Mouse (Mus musculus) brain, embryonic 14.5 days (tissue): ENCODE measurements around the gene Sumo2.

ENCODE experiments used
- CTCF ChIP-seq: fragments of 200-500 bp; IDR thresholded peaks from 2 replicates; pipeline ENCODE4 v1.5.1; 2012; ENCODE audit warnings: inconsistent platforms, mild to moderate bottlenecking, moderate library complexity, borderline replicate concordance; ENCODE audit not compliant: insufficient read depth, insufficient read length; ENCODE audit errors: extremely low read depth
- POLR2A ChIP-seq: fragments of 200-500 bp; IDR thresholded peaks from 2 replicates; pipeline ENCODE4 v1.6.1; 2012; ENCODE audit warnings: mild to moderate bottlenecking, inconsistent platforms, borderline replicate concordance; ENCODE audit not compliant: poor library complexity, insufficient read depth, insufficient read length, severe bottlenecking; ENCODE audit errors: extremely low read depth

- no peak for TF ChIP-seq CTCF
- no peak for TF ChIP-seq POLR2A
Observed at GRCm38 (mm10) chr11:115485155-115485554, 50.9 kb downstream of the Sumo2 start.
